Mouse (Mus musculus) adrenal gland, adult 2 months (tissue): ENCODE data around the gene Gm44805. TPM values are rescaled to one million over a fixed set of nuclear protein-coding genes. Genes with fewer than 3 reads are reported as not detected.

Experiments used
- DNase-seq: peaks from one replicate; pipeline ENCODE4 v3.0.0; 2021
- polyA plus RNA-seq: library from polyadenylated mRNA; depleted of rRNA; stranded (reverse); fragments of >200 nt; gene quantifications from 2 replicates; pipeline ENCODE4 v1.2.3, GENCODE M21; 2012
- total RNA-seq, 2 experiments: library from RNA; stranded (reverse); gene quantifications; 2 replicates each; pipeline ENCODE4 v1.2.3; 2021

Gene Gm44805
- total and polyA plus RNA-seq, 3 experiments, result 1.5 to 4.1 (median 1.9) TPM

DNA sequence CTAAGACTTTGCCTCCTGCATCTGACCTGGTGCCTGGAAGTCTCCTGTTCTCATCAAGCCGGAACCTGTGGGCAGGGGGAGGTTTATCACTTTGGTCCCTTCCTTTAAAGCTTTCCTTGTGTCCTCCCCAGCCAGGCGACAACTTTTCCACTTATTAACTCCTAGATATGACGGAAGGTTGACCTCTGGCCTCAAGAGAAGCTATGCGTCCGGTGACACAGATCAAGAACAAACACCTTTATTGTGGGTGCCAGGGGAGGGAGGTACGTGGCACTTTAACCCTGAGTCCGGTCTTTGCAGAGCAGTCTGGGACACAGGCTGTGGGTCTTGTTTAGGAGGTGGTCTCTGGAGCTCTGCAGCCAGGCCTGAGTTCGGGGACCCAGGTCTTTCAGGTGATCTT, 3.4 kb downstream of the Gm44805 start, which contains the start of gene Apoc2:
Gene Apoc2, minus strand, starts transcription at position 70 of the 400 bp plus-strand sequence.
- DNase-seq, result no peak

DNA sequence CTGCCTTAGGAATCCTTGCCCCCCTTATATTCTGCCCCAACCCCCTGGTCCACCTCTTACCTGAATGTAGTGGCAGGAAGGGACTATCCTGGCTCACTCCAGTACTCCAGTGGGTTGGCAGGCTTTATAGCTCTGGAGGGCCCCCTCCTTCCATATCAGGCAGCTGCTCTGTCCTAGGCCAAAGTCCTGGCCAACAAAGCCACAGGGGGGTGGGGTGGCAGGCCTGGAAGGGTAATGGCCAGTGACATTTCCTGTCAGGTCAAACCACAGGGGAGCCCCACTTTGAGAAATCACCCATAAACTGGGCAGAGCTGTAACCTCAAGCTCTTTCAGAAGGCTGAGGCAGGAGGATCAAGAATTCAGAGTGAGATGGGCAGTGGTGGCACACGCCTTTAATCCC, 4.6 kb downstream of the Gm44805 start:
- DNase-seq, result no peak

DNA sequence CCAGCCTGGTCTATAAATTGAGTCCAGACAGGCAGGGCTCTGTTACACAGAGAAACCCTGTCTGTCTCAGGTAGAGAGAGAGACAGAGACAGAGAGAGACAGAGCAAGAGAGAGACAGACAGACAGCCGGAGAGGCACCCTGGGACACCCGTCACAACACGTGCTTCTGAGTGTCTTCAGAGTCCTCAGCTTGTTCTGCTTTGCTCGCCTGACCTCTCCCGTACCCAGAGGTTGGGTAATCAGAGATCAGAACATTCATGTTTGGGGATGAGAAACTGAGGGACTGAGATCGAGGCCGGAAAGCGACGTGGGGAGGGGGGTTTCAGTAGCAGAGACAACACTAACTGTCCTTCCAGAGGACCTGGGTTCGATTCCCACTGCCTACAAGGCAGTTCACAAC, 5.4 kb downstream of the Gm44805 start:
- no peak for DNase-seq

DNA sequence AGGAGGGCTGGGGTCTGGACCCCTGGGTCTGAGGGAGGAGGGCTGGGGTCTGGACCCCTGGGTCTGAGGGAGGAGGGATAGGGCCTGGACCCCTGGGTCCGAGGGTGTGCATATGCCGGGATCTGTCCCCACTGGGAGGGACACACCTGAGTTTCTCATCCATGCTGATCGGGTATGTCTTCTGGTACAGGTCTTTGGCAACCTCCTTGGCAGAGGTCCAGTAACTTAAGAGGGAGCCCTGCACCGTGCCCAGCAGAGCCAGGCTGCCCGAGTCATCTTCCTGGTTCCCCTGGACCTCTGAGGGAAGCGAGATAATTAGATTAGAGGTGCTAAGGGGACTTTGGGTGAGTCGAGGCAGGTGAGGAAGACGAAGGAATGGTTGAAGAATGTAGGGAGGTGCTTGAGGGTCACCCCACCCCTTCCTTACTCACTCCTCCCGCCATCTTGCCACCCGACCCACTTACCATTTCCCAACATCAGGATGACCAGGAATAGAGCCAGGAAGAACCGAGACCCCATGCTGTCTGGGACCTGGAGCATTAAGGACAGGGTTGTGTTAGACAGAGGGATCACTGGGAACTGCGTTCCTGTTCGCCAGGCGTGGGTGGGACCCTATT, 8.0 kb downstream of the Gm44805 start:
- DNase-seq, result no peak

DNA sequence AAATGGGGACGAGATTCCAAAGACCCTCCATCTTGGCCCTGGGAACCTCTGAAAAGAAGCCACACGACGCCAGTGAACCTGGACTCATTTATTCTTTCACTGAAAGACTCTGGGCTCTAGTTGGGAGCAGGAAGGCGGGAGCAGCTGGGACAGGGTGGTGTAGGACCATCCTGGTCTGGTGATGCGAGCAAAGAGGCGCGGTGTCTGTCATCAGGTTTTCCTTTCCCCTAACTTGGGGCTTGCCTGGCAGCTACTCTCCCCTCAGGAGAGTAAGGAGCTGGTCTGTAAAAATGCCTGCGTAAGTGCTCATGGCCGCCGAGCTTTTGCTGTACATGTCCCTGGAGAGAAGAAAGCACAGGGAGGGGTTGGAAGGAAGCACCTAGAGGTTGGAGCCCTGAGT, 9.7 kb downstream of the Gm44805 start:
- no peak for DNase-seq

DNA sequence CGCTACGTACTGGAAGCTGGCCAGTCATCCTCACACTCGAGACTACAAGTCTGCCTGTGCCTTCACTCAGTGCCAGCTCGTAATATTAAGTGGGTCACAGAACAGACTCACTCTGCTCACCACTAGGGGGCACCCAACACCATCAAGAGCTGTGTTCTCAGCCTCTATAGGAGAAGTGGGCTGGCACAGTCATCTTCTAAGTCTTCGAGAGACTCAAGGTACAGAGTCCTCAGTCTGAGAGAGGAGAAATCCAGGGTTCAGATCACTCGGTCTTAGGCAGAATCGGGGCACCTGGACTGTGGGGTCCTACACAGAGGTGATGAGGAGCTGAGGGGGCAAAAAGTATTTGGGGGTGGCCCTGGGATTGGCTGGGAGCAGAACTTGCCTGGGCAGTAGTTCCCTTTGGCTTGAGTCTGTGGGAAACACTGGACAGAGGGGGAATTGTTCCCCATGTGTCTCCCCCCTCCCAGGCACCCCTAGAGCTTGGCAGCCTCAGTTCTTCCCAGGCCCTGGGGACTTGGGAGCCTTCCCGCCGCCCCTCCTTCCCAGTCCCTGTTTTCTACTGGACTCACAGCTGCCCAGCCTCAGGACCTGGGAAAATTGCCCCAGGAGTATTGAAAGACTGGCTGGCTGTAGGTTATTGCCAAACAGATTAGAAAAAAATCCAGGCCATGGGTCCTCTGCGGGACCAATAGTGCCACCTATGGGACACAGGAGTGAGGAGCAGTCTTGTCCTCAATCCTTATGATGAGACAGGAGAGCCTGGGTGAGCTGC, 12.1 kb downstream of the Gm44805 start:
- DNase-seq, result peak; percentile 93

DNA sequence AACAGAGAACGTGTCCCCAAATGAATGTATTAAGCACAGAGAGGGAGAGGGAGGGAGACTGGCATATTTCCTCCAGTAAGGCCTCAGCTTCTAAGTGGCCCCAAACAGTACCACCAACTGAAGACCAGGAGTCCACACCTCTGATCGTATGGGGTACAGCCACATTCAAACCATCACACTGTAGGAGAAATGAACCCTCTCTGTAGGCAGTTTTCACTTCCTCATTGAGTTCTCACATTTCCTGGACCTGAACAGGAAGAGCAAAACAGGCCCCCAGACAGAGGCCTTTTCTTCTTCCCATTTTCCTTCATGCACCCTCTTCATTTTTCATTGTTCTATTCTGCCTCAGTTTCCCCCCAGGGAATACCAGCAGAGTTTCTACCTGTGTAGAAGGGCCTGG, 13.8 kb downstream of the Gm44805 start:
- DNase-seq, result no peak

DNA sequence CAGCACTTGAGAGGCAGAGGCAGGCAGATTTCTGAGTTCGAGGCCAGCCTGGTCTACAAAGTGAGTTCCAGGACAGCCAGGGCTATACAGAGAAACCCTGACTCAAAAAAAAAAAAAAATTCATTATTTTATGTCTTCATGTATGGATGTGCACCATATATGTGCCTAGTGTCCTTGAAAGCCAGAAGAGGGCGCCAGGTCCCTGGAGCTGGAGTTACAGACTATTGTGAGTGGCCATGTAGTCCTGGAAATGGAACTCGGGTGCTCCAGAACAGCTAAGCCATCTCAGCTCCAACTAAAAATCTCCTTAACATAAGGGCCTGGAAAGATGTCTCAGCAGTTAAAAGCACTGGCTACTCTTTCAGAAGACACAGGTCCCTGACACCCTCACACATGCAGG, 14.5 kb downstream of the Gm44805 start:
- DNase-seq, result no peak

DNA sequence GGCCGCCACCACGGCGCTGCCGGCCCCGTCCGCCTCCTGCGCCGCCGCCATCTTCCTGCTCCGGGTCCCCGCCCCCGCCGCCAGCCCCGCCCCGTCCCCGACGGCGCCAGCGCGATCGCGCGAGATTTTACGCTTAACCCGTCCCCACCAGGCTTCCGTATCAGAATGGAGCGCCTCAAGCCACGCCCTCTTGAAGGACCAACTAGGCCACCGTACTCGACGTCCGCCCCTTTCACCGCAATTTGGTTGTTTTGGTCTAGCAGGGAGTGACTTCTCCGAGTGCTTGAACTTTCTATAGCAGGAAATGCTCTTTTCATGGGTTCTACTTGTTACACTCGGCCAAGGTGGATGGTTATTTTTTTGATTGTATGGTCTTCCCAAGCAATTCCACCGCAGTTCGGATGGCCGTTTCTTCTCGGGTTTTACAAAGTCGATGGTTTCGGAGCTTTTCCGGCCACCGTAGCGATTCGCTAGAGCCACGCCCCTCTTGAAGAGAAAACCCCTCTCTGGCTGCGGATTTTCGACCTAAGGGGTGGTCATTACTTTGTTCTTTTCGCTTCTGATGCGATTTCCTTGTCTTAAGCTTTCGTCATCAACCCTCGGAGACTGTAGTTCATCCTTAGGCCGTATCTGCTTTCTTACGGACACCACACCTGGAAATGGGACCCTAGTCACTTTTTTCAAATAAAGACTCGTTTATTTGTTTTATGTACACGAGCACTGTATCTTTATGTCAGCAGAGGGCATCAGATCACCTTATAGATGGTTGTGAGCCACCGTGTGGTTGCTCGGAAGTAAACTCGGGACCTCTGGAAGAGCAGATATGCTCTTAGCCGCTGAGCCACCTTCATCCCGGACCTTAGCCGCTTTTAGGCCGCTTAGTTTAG, 16.0 kb downstream of the Gm44805 start, which contains the start of gene Clptm1:
Gene Clptm1, minus strand, starts transcription at position 79 of the 887 bp plus-strand sequence.
- DNase-seq, result peak; percentile 98

DNA sequence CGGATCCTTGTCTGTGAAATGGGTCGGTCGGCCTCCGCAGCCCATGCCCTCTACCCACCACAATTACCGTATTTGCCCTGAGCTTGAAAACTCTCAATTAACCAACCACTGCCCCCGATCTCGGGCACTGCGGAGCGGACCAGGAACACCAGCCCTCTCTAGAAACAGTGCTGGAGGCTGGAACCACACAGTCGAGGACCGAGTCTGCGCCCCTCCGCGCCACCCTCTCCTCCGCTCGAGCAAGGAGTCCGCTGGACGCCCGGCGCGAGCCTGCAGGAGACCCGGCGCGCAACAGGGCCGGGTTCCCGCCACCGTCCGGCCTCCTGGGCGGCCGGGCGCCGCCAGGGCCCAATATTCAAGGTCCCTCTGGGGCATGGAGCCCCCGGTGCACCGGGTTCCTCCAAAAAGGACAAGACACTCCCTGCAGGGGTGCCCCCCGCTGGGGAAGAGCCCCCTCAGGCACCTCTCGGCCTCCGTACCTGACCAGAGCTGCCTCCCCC, 16.7 kb downstream of the Gm44805 start:
- no peak for DNase-seq

DNA sequence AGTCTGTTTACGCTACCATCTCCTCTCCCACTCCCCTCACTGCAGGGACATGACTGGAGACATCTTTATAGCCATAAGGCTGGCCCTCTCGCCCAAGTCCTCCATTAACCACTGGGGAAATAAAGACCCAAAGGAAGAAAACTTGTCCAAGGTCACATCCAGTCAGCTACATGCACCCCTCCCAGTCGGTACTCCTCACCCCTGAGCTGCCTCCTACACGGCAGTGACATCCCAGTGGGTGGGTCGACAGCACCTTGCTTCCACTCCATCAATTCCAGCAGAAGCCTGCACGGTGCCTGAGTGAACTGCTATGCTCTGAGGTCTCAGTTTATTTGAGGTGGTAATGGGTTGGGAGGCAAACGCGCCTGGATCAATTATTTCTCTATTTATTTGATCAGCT, 17.3 kb downstream of the Gm44805 start:
- DNase-seq, result no peak

DNA sequence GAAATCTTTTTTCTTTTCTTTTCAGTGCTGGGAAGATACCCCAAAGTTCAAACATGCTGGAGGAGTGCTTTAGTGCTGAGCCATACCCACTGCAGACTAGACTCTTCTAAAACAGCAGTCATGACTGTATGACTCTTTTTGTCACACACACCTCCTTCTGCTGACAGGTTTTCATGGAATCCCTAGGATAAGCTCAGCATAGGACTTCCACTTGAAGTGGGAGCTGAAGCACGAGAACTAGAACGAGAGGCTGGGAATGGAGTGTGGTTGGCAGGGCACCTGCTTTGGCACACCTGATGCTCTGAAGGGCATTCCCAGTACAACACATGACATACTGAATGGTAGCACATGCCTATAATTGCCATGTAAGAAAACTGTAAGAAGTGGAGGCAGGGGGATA, 28.6 kb downstream of the Gm44805 start:
- DNase-seq, result no peak

DNA sequence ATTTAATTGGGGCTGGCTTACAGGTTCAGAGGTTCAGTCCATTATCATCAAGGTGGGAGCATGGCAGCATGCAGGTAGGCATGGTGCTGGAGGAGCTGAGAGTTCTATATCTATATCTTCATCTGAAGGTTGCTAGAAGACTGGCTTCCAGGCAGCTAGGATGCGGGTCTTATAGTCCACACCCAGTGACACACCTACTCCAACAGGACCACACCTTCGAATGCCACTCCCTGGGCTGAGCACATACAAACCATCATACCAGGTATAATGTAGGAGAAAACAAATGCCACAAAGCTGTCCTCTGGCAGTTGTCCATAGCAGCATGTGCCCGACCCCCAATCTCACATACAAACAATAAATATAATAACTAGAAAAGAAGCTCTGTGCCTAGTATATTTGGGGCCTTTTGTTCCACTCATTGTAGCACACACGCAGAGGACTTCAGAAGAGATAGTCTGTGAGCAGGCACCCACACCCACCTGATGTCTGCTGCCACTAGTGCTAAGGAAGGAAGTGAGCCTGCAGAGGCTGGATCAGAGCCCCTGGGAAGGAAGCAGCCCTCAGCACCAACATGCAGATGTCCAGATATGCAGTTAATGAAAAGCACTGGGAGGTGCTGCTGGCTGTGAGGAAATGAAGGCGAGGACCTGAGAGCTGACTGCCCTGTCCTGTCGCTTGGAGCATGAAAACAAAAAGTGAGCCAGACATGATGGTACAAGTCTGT, 30.0 kb downstream of the Gm44805 start:
- DNase-seq, result no peak

DNA sequence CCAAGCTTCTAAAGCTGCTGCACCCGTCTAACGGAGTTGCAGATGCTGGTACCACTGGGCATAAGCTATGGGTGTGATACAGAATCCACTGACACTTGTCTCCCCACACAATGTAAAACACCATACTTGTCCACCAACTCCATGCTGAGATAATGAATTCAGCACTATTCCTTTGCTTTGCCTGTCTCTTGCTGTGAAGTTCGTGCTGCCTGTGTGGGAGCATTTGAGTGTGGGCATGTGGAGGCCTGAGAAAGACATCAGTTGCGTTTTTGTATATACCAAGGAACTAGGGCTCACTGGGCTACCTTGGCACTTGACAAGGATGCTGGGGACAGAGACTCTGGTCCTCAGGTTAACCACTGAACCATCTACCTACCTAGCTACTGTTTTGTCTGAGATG, 40.0 kb downstream of the Gm44805 start:
- DNase-seq, result no peak

DNA sequence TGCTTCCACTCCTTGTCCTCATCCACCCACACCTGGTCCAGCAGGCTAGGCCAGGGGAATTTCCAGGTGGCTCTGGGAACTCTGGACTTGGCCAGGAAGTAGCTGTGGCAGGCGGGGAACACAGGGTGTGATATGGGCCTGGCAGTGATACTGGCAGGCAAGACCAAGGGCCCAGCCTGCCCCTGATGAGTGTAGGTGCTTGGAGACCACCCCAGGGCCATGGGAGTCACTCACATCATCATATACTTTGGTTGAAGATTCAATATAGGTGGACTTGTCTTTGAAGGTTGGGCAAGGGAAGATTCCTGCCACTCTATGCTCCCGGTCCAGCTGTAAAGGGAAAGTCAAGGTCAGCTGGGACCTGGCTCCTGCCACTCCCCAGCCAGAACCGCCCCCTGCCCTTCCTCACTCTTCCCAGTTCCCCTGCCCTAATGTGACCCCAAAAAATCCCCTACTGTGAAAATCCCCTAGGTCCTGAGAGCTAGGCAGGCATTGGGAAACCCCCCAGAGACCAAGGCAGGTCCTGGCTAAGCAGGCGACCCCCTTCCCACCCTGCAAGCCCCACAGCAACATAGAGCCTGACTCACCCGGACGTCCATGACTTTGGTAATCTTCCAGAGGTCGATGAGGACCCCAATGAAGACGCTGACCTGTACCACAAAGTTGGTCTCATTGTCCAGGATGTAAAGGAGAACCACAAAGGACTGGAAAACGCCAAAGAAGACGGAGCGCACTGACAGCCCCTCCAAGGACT, 46.0 kb downstream of the Gm44805 start:
- peak; percentile 49 for DNase-seq

DNA sequence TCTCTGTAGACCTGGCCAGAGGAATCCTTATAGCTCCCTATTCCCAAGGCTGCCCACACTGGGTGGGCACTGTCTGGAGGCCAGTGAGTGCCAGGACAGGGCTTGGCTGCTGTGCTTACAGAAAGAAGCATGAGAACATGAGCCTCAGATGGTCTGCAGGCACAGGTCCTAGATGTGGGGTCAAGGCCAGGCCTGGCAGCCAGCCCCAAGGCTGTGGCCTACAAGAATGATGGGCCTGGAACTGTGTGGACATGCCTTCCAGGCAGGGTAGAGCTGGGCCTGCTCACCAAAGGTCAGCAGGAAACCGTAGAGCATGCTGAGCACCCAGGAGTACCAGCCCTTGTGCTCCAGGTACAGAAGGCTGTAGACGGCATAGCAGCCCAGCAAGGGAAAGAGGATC, 46.6 kb downstream of the Gm44805 start:
- peak; percentile 93 for DNase-seq

DNA sequence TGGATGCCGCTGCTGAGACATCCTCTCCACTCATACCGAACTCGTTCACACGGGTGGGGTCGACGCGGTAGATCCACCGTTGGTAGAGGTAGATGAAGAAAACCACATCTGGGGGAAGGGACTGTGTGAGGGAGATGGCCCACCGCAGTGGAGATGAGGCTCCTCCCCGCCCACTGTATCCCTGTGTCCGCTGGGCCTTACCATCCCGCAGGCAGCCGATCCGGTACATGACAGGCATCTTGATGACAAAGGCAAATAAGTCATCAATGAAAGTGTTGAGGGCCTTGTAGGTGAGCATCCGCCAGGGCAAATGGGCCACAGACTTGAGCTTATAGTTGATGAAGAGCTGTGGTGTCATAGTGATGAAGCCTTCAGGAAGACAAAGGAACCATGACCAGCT, 47.4 kb downstream of the Gm44805 start:
- no peak for DNase-seq

DNA sequence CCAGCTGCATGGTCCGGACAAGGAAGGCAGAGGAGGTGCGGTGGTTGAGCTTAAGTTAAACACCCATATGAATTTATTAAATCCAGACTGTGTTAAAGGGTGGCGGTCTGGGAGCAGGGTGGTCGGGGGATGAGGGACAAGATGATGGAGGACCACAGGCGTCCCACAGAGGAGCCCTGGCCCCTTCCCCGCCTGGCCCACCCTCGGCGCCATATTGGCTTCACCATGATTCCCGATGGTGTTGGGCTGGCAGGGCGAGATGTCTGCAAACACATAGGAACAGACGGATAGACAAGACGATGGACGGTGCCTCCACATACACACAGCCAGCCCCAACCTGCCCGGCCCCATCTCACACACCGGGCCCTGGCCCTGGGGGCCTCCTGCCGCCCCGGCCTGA, 48.0 kb downstream of the Gm44805 start:
- no peak for DNase-seq

DNA sequence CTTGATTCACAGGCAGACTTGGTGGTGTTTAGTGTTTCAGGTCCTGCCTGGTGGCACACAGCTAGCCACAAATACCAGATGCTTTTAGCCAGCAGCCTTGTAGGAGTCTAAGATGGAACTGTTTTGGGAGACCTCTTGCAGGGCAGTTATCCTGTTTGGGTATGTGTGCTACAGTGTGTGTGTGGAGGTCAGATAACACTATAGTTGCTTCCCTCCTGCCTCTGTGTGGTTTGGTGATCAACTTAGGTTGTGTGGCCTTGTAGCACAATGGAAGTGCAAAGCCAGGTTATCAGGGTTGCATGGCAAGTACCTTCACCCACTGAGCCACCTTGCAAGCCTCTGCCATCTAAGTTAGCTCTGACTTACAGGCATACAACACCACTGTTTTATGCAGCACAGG, 48.5 kb downstream of the Gm44805 start:
- DNase-seq, result no peak

DNA sequence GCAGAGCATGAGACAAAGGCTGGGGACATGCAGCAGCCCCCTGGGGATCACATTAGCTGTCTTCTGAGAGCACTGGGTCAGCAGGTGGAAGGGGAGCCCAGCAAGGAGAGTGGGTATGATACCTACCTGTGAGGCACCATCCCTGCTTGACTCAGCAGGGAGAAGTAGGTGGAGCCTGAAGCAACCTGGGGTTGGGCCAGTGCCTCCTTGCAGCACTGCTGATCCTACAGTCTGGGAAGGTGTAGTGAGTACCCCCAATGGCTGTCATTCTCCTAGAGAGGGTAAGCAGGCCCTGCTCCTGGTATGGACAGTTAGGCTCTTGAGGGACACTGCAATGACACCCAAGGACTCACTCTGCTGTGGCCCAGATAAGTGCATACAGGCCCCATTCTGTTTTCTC, 48.9 kb downstream of the Gm44805 start:
- no peak for DNase-seq

DNA sequence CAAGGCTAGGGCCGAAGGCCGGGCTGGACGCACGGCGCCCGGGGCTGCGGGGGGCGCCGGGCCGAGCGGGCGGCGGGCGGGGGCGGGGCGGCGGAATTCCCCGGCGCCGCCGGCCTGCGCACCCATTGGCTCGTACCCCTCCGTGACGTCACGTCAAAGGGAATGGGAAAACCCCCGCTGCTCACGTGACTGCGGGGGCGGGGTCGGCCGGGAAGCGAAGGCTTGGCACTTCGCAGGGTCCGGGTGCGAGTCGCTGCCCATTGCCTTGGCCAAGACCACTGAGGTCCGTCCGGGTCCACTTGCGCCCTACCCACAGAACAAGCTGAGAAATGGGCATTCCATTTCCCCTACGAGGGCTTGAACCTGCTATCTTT, 51.9 kb downstream of the Gm44805 start, which contains the start of gene Relb:
Gene Relb, minus strand, starts transcription at position 78 of the 374 bp plus-strand sequence.
- peak; percentile 94 for DNase-seq
